In the genomic region with DNA sequence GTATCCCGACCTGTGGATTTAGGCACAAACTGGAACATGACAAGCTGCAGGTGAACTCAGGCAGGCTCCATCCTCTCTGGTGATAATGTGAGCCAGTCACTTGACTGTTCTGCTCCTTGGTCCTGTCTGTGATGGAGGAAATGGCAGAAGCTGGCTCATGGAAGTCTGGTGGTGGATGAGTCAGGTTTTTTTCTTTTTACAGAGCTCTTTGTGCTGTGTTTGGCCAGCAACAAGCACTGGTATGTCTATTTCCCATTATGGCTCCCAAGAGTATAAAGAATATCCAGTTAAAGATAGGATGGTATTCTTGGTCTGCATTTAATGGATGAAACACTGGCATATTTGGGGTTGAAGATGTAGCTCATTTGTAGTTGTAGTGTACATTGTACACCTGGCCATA, we compare ENCODE assay signal across 27 mouse cellular contexts. TPM values are rescaled to one million over a fixed set of nuclear protein-coding genes. Genes with fewer than 3 reads are reported as not detected.
DNase-seq lines count a peak whose midpoint lies in the region; ATAC-seq and TF ChIP-seq lines count a peak whose summit lies in the region.
"Had no signal": no experiment of that assay in that cellular context is flagged by ENCODE, and none has a peak within 500 bp of the region (broad histone marks: within the 10 kb centered on the region; RNA-seq: fewer than 3 reads in every experiment).

No protein-coding gene starts in this region.

- peaks cover 3% of the 10 kb centered on the region; the same call in 1 of the 2 replicates for H3K4me1 ChIP-seq in forebrain, embryonic 11.5 days (replicated peaks; ENCODE audit: control insufficient read depth, insufficient read depth, low read length)
- H3K4me1 ChIP-seq in forebrain, embryonic 10.5 days: peaks cover 47% of the 10 kb centered on the region
- peaks cover 25% of the 10 kb centered on the region for H3K4me1 ChIP-seq in forebrain, embryonic 13.5 days
- H3K4me1 ChIP-seq in forebrain, embryonic 16.5 days (replicated peaks; ENCODE audit: control insufficient read depth, insufficient read depth, low read length): peaks cover 27% of the 10 kb centered on the region
- H3K4me1 ChIP-seq in kidney, adult 2 months (ENCODE audit: control insufficient read depth, insufficient read depth, low read length): no peaks in the 10 kb centered on the region
- H3K4me1 ChIP-seq: embryonic facial prominence, embryonic 15.5 days had no signal

- no peak for TF ChIP-seq POLR2A in kidney, adult 2 months (IDR thresholded peaks at IDR 0.05; ENCODE audit: low read depth, low read length)

- H3K27me3 ChIP-seq in forebrain, embryonic 11.5 days (ENCODE audit: control insufficient read depth, insufficient read depth, low read length): no peaks in the 10 kb centered on the region
- H3K27me3 ChIP-seq in forebrain, embryonic 10.5 days (ENCODE audit: poor library complexity, severe bottlenecking): peaks cover 8% of the 10 kb centered on the region
- peaks cover 3% of the 10 kb centered on the region; the same call in 1 of the 2 replicates for H3K27me3 ChIP-seq in forebrain, embryonic 13.5 days
- no peaks in the 10 kb centered on the region for H3K27me3 ChIP-seq in forebrain, embryonic 16.5 days (replicated peaks; ENCODE audit: control insufficient read depth, insufficient read depth, low read length)
- no peaks in the 10 kb centered on the region for H3K27me3 ChIP-seq in kidney, adult 2 months (replicated peaks; ENCODE audit: control insufficient read depth, insufficient read depth, low read length)
- H3K27me3 ChIP-seq: CH12.LX; embryonic facial prominence, embryonic 12.5 days; embryonic facial prominence, embryonic 15.5 days had no signal

- H3K9ac ChIP-seq in forebrain, embryonic 11.5 days (ENCODE audit: low read length): no peak overlapping the region
- H3K9ac ChIP-seq in forebrain, embryonic 13.5 days: no peak overlapping the region
- no peak overlapping the region for H3K9ac ChIP-seq in forebrain, embryonic 16.5 days (replicated peaks; ENCODE audit: low read depth, low read length)
- H3K9ac ChIP-seq: embryonic facial prominence, embryonic 12.5 days; embryonic facial prominence, embryonic 15.5 days; heart, embryonic 13.5 days; hindbrain, embryonic 14.5 days had no signal

- DNase-seq in forebrain, embryonic 11.5 days (ENCODE audit: low spot score): no peak
- DNase-seq in forebrain, embryonic 10.5 days (ENCODE audit: extremely low spot score, low spot score): no peak
- DNase-seq in cerebellum, adult 11-12 months: no peak
- no peak for DNase-seq in kidney, adult 8-10 months
- DNase-seq in kidney, adult 2 months: no peak
- DNase-seq: adrenal gland, adult 8-10 months; adrenal gland, postnatal 25 days; B cell, adult 2 months; cerebellum, adult 18-20 months; cerebellum, adult 9-10 months; cerebellum, postnatal 14 days; gastrocnemius, postnatal 10 days; gastrocnemius, postnatal 36 days; heart, adult 2 months; heart, postnatal 14 days; heart, postnatal 4 days had no signal

- H3K27ac ChIP-seq in forebrain, embryonic 11.5 days (ENCODE audit: low read depth, low read length): peak overlapping the region; percentile 7; the same call in 1 of the 2 replicates
- no peak overlapping the region; the same call in 1 of the 2 replicates for H3K27ac ChIP-seq in forebrain, embryonic 10.5 days
- H3K27ac ChIP-seq in forebrain, embryonic 13.5 days: peak overlapping the region; percentile 49; the same call in 1 of the 2 replicates
- H3K27ac ChIP-seq in forebrain, embryonic 16.5 days (ENCODE audit: low read length): peak overlapping the region; percentile 74
- no peak overlapping the region for H3K27ac ChIP-seq in kidney, adult 2 months (ENCODE audit: insufficient read depth, low read depth, low read length)
- H3K27ac ChIP-seq: embryonic facial prominence, embryonic 12.5 days; embryonic facial prominence, embryonic 15.5 days; heart, adult 2 months; heart, embryonic 10.5 days; heart, embryonic 13.5 days; hindbrain, embryonic 14.5 days had no signal

- TF ChIP-seq CTCF in kidney, adult 2 months (conservative IDR thresholded peaks at IDR 0.05; ENCODE audit: insufficient read depth, insufficient read length, low read depth, low read length): no peak

- ATAC-seq in forebrain, embryonic 11.5 days (replicated peaks; ENCODE audit: low FRiP score): no peak
- no peak for ATAC-seq in forebrain, embryonic 13.5 days
- ATAC-seq in forebrain, embryonic 16.5 days: no peak
- ATAC-seq: activated CD4-positive, CD25-positive, alpha-beta regulatory T cell, adult 4 months; intestine, postnatal 0 days had no signal

- WGBS in forebrain, embryonic 11.5 days: 88% methylated on average over 1 of the region's 1 CpGs
- 79% methylated on average over 1 of the region's 1 CpGs for WGBS in forebrain, embryonic 10.5 days
- 90% methylated on average over 1 of the region's 1 CpGs for WGBS in forebrain, embryonic 13.5 days
- 91% methylated on average over 1 of the region's 1 CpGs for WGBS in forebrain, embryonic 16.5 days
- WGBS in kidney, adult 2 months: 92% methylated on average over 1 of the region's 1 CpGs

- no peak overlapping the region for H3K4me2 ChIP-seq in forebrain, embryonic 11.5 days (ENCODE audit: low read depth, low read length, severe bottlenecking)
- H3K4me2 ChIP-seq in forebrain, embryonic 13.5 days: no peak overlapping the region
- H3K4me2 ChIP-seq in forebrain, embryonic 16.5 days (ENCODE audit: low read length): no peak overlapping the region
- H3K4me2 ChIP-seq: embryonic facial prominence, embryonic 12.5 days; embryonic facial prominence, embryonic 15.5 days; heart, embryonic 13.5 days; hindbrain, embryonic 14.5 days had no signal

- H3K4me3 ChIP-seq in forebrain, embryonic 11.5 days (ENCODE audit: low read depth, low read length): no peak overlapping the region
- H3K4me3 ChIP-seq in forebrain, embryonic 10.5 days: no peak overlapping the region
- no peak overlapping the region for H3K4me3 ChIP-seq in forebrain, embryonic 13.5 days
- no peak overlapping the region for H3K4me3 ChIP-seq in forebrain, embryonic 16.5 days (replicated peaks; ENCODE audit: low read length)
- no peak overlapping the region for H3K4me3 ChIP-seq in kidney, adult 2 months (ENCODE audit: insufficient read depth, low read depth, low read length)
- H3K4me3 ChIP-seq: embryonic facial prominence, embryonic 12.5 days; embryonic facial prominence, embryonic 15.5 days; heart, adult 2 months; heart, embryonic 10.5 days; heart, embryonic 13.5 days had no signal

- no peaks in the 10 kb centered on the region for H3K36me3 ChIP-seq in forebrain, embryonic 11.5 days (ENCODE audit: control insufficient read depth, insufficient read depth, low read length)
- H3K36me3 ChIP-seq in forebrain, embryonic 10.5 days (replicated peaks): no peaks in the 10 kb centered on the region
- no peaks in the 10 kb centered on the region for H3K36me3 ChIP-seq in forebrain, embryonic 13.5 days (ENCODE audit: poor library complexity, severe bottlenecking)
- no peaks in the 10 kb centered on the region for H3K36me3 ChIP-seq in forebrain, embryonic 16.5 days (ENCODE audit: control insufficient read depth, insufficient read depth)
- H3K36me3 ChIP-seq in kidney, adult 2 months (ENCODE audit: control insufficient read depth, insufficient read depth, low read length): no peaks in the 10 kb centered on the region
- H3K36me3 ChIP-seq: embryonic facial prominence, embryonic 12.5 days; embryonic facial prominence, embryonic 15.5 days; G1E; heart, embryonic 10.5 days; heart, embryonic 13.5 days had no signal

- H3K9me3 ChIP-seq in forebrain, embryonic 11.5 days (ENCODE audit: control insufficient read depth, low read length): no peaks in the 10 kb centered on the region
- H3K9me3 ChIP-seq in forebrain, embryonic 10.5 days: no peaks in the 10 kb centered on the region
- H3K9me3 ChIP-seq in forebrain, embryonic 13.5 days (replicated peaks): no peaks in the 10 kb centered on the region
- no peaks in the 10 kb centered on the region for H3K9me3 ChIP-seq in forebrain, embryonic 16.5 days (ENCODE audit: control insufficient read depth, low read length)
- H3K9me3 ChIP-seq: embryonic facial prominence, embryonic 12.5 days; embryonic facial prominence, embryonic 15.5 days; G1E; heart, embryonic 10.5 days; heart, embryonic 13.5 days had no signal

RNA-seq across cellular contexts. Expression of a gene that starts 50.5 kb away (rescaled TPM):
- polyA plus RNA-seq in forebrain, embryonic 11.5 days (2014; fragmentation: Nextera tagmentation; extraction: Ambion mirVana): 16.2 and 17.3 TPM in 2 replicates
- 7.1 and 7.3 TPM in 2 replicates for polyA plus RNA-seq in forebrain, embryonic 10.5 days (2016; fragmentation: Nextera tagmentation; extraction: Ambion mirVana)
- polyA plus RNA-seq in forebrain, embryonic 13.5 days (2015; fragmentation: Nextera tagmentation; extraction: Ambion mirVana): 26.2 and 31.6 TPM in 2 replicates
- 32.7 and 33.3 TPM in 2 replicates for polyA plus RNA-seq in forebrain, embryonic 16.5 days (2015; fragmentation: Nextera tagmentation; extraction: Ambion mirVana)
- polyA plus RNA-seq in kidney, adult 2 months (2012; rRNA removed): 1.9 and 2.5 TPM in 2 replicates
- polyA plus RNA-seq: G1E had no signal

Comparison
In these comparisons a context has a peak if more than half of its experiments do, and no peak if none do; other contexts are left out.
1. H3K27ac ChIP-seq: peak in forebrain, embryonic 11.5 days (single experiment), forebrain, embryonic 13.5 days (single experiment) and forebrain, embryonic 16.5 days (single experiment); none in forebrain, embryonic 10.5 days (single experiment) and kidney, adult 2 months (single experiment).